Mouse (Mus musculus) hindbrain, embryonic 11.5 days (tissue): ENCODE data around the gene Dclk3. TPM values are rescaled to one million over a fixed set of nuclear protein-coding genes. Genes with fewer than 3 reads are reported as not detected.

ENCODE experiments used
- ATAC-seq: fragments of 200-750 bp; cut with Nextera tagmentation; 2 replicates; pipeline ENCODE4 v1.8.0; 2017; ENCODE audit warnings: mild to moderate bottlenecking, moderate TSS enrichment, moderate library complexity; ENCODE audit not compliant: low FRiP score
- DNase-seq: peaks from one replicate; pipeline ENCODE4 v3.0.0-alpha.2; 2015; ENCODE audit warnings: low spot score
- H3K27ac ChIP-seq: fragments of 300-500 bp; sonication (generic); 2 replicates; pipeline ENCODE4 v1.5.1; 2014; ENCODE audit warnings: mild to moderate bottlenecking, low read depth, low read length
- H3K27me3 ChIP-seq: fragments of 300-500 bp; sonication (generic); 2 replicates; pipeline ENCODE4 v1.6.1; 2014; ENCODE audit warnings: mild to moderate bottlenecking, low read length, moderate library complexity, mixed read lengths; ENCODE audit not compliant: control insufficient read depth, insufficient read depth
- H3K36me3 ChIP-seq: fragments of 300-500 bp; sonication (generic); 2 replicates; pipeline ENCODE4 v1.6.1; 2014; ENCODE audit warnings: mild to moderate bottlenecking, low read length, moderate library complexity, mixed read lengths; ENCODE audit not compliant: control insufficient read depth, insufficient read depth
- H3K4me1 ChIP-seq: fragments of 300-500 bp; sonication (generic); replicated peaks from 2 replicates; pipeline ENCODE4 v1.6.1; 2014; ENCODE audit warnings: low read length, mixed read lengths; ENCODE audit not compliant: control insufficient read depth, insufficient read depth
- H3K4me2 ChIP-seq: fragments of 300-500 bp; sonication (generic); replicated peaks from 2 replicates; pipeline ENCODE4 v1.6.1; 2014; ENCODE audit warnings: mild to moderate bottlenecking, low read depth, low read length
- H3K4me3 ChIP-seq: fragments of 300-500 bp; sonication (generic); 2 replicates; pipeline ENCODE4 v1.5.1; 2014; ENCODE audit warnings: low read depth, low read length
- H3K9ac ChIP-seq: fragments of 300-500 bp; sonication (generic); 2 replicates; pipeline ENCODE4 v1.6.1; 2014; ENCODE audit warnings: low read depth, low read length
- H3K9me3 ChIP-seq: fragments of 300-500 bp; sonication (generic); 2 replicates; pipeline ENCODE4 v1.6.1; 2016; ENCODE audit warnings: low read length; ENCODE audit not compliant: control insufficient read depth
- WGBS: fragments of 180-500 bp; shearing (Covaris S2); extraction: QIAGEN DNeasy Blood & Tissue Kit; methylation state at CpG from one replicate; pipeline ENCODE4 v1.1.7; 2014; 5-methylcytosine and 5-hydroxymethylcytosine counted together
- polyA plus RNA-seq: library from polyadenylated mRNA; unstranded; fragments of >200 nt; fragmentation: Nextera tagmentation; extraction: Ambion mirVana; gene quantifications from 2 replicates; pipeline ENCODE4 v1.2.1, GENCODE M21; 2014

The Dclk3 gene
- polyA plus RNA-seq, 1 experiment from 2014 or later: 0.32 TPM

GRCm38 (mm10) chr9:111514586-111515473 lies 75.9 kb downstream of the Dclk3 start:
- Histone ChIP-seq H3K4me1 (no peaks in the 10 kb centered on the region), H3K9me3 (no peaks in the 10 kb centered on the region), H3K4me3 (no peak overlapping the region), H3K27ac (no peak overlapping the region), H3K36me3 (no peaks in the 10 kb centered on the region), H3K9ac (no peak overlapping the region), H3K4me2 (no peak overlapping the region), H3K27me3 (no peaks in the 10 kb centered on the region)
- no peak for DNase-seq
- WGBS: 81% methylated on average over 15 of the region's 15 CpGs
- ATAC-seq: no peak

- H3K4me3 ChIP-seq: no peak overlapping the region
- H3K4me1 ChIP-seq: no peaks in the 10 kb centered on the region
- ATAC-seq (0 out of 2 replicates have a peak, but pooled peaks have one; percentile 25), DNase-seq (no peak)
- H3K27me3 ChIP-seq: no peaks in the 10 kb centered on the region
- H3K36me3 ChIP-seq: no peaks in the 10 kb centered on the region
- no peak overlapping the region for H3K9ac ChIP-seq
- no peak overlapping the region for H3K27ac ChIP-seq
- no peak overlapping the region for H3K4me2 ChIP-seq
- no peaks in the 10 kb centered on the region for H3K9me3 ChIP-seq
- 95% methylated on average over 3 of the region's 3 CpGs for WGBS
Observed at GRCm38 (mm10) chr9:111515536-111515935, 76.7 kb downstream of the Dclk3 start.

- Histone ChIP-seq H3K4me1 (no peaks in the 10 kb centered on the region), H3K4me3 (no peak overlapping the region), H3K36me3 (no peaks in the 10 kb centered on the region), H3K9ac (no peak overlapping the region), H3K27ac (no peak overlapping the region), H3K4me2 (no peak overlapping the region), H3K27me3 (no peaks in the 10 kb centered on the region), H3K9me3 (no peaks in the 10 kb centered on the region)
- 93% methylated on average over 7 of the region's 7 CpGs for WGBS
- ATAC-seq: no peak
- DNase-seq: no peak
Observed at GRCm38 (mm10) chr9:111522226-111522625, 83.3 kb downstream of the Dclk3 start.

GRCm38 (mm10) chr9:111523111-111523510 lies 84.2 kb downstream of the Dclk3 start:
- Histone ChIP-seq H3K27ac (no peak overlapping the region), H3K4me3 (no peak overlapping the region), H3K9ac (no peak overlapping the region), H3K27me3 (no peaks in the 10 kb centered on the region), H3K36me3 (no peaks in the 10 kb centered on the region), H3K4me1 (no peaks in the 10 kb centered on the region), H3K4me2 (no peak overlapping the region), H3K9me3 (no peaks in the 10 kb centered on the region)
- ATAC-seq (no peak), DNase-seq (no peak)
- WGBS: 89% methylated on average over 11 of the region's 11 CpGs

- DNase-seq (no peak), ATAC-seq (no peak)
- Histone ChIP-seq H3K4me2 (no peak overlapping the region), H3K4me3 (no peak overlapping the region), H3K9ac (no peak overlapping the region), H3K4me1 (no peaks in the 10 kb centered on the region), H3K36me3 (no peaks in the 10 kb centered on the region), H3K9me3 (no peaks in the 10 kb centered on the region), H3K27ac (no peak overlapping the region), H3K27me3 (no peaks in the 10 kb centered on the region)
- WGBS: 94% methylated on average over 3 of the region's 3 CpGs
Observed at GRCm38 (mm10) chr9:111523871-111524270, 85.0 kb downstream of the Dclk3 start.

GRCm38 (mm10) chr9:111534744-111535423 lies 96.0 kb downstream of the Dclk3 start:
- no peak overlapping the region for H3K4me2 ChIP-seq
- no peaks in the 10 kb centered on the region for H3K36me3 ChIP-seq
- no peaks in the 10 kb centered on the region for H3K27me3 ChIP-seq
- H3K4me1 ChIP-seq: no peaks in the 10 kb centered on the region
- DNase-seq (no peak), ATAC-seq (peak; percentile 27; the same call in 1 of the 2 replicates)
- no peaks in the 10 kb centered on the region for H3K9me3 ChIP-seq
- H3K4me3 ChIP-seq: no peak overlapping the region
- WGBS: 58% methylated on average over 7 of the region's 7 CpGs
- H3K9ac ChIP-seq: no peak overlapping the region
- H3K27ac ChIP-seq: no peak overlapping the region

GRCm38 (mm10) chr9:111535445-111536064 lies 96.7 kb downstream of the Dclk3 start:
- Histone ChIP-seq H3K27me3 (no peaks in the 10 kb centered on the region), H3K4me1 (no peaks in the 10 kb centered on the region), H3K9me3 (no peaks in the 10 kb centered on the region), H3K27ac (no peak overlapping the region), H3K4me3 (no peak overlapping the region), H3K9ac (no peak overlapping the region), H3K36me3 (no peaks in the 10 kb centered on the region), H3K4me2 (no peak overlapping the region)
- ATAC-seq (peak; percentile 78), DNase-seq (peak; percentile 41)
- 75% methylated on average over 8 of the region's 8 CpGs for WGBS
